Mouse (Mus musculus) Patski (cell line): ENCODE measurements around the gene Rab11fip5. TPM values are rescaled to one million over a fixed set of nuclear protein-coding genes. Genes with fewer than 3 reads are reported as not detected.

Experiments used
- ATAC-seq: fragments of 100-300 bp; one replicate; pipeline ENCODE4 v1.8.0; 2021
- CTCF ChIA-PET: fragments of 350-600 bp; sonication (Branson Sonifier 250); formaldehyde crosslinking; loops from one replicate; lab custom pipeline; 2022; ENCODE audit warnings: inconsistent platforms; lab: Charles Lee
- POLR2A ChIA-PET: fragments of 350-600 bp; sonication (Branson Sonifier 250); formaldehyde crosslinking; loops from one replicate; lab custom pipeline; 2022; ENCODE audit warnings: antibody characterized with exemption, inconsistent platforms; lab: Charles Lee
- DNase-seq: peaks from one replicate; pipeline ENCODE4 v3.0.0-alpha.2; 2011; ENCODE audit warnings: low read depth, low spot score
- H3K27me3 ChIP-seq: fragments of 371-371 bp; one replicate; pipeline ENCODE4 v1.5.1; 2021
- CTCF ChIP-seq: fragments of 100-300 bp; IDR thresholded peaks from one replicate; pipeline ENCODE4 v1.5.1; 2021
- in situ Hi-C: fragments of 300-500 bp; cut with MboI; formaldehyde crosslinking; loops from 3 replicates; pipeline ENCODE4 v1.11.1; 2018; ENCODE audit warnings: low pct_unique_long_range_greater_than_20kb, mixed read lengths
- polyA plus RNA-seq: library from polyadenylated mRNA; unstranded; gene quantifications from one replicate; pipeline ENCODE4 v1.2.3, GENCODE M21; 2021

Gene Rab11fip5
- polyA plus RNA-seq, 1 experiment from 2014 or later = 151 TPM

DNA sequence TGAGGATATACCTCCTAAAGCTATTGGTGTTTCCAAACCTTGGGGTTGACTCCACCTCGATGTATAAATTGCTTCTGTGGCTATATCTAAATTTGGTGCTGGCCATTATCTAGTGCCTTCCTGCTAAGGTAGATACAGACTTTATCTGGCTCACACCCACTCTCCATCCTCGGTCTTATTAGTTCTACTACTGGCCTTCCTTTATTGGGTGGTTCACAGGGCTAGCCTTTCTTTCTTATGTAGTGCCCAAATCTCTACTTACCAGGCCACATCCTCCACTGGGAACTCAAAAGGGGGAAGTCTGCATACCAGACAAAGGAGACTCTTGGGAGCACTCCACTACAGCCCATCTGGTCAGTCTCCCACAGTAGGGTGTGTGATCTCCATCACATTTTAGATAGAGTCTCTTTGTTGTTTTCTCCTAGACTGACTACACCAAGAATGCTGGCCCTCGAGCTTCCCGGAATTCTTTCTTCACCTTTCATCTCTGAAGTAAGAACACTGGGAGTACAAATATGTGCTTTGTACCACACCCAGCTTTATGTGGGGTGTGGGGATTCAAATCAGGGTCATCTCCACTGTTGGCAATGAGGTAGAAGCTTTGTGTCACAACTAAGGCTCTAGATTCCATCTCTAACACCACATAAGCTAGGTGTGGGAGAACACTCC lies 2.8 kb upstream of the Rab11fip5 start:
- DNase-seq (no peak), ATAC-seq (no peak)
- H3K27me3 ChIP-seq = no peaks in the 10 kb centered on the region
- in situ Hi-C loops = no loop called here
- ChIA-PET CTCF (interaction anchor here (14.7 kb wide), 1 partner anchor 31 kb away, joined by 106 read pairs; no protein-coding TSS in a partner anchor), POLR2A (interaction anchor here (1.8 kb wide), 1 partner anchor 10 kb away, joined by 4 read pairs; no protein-coding TSS in a partner anchor)
- no peak for TF ChIP-seq CTCF

DNA sequence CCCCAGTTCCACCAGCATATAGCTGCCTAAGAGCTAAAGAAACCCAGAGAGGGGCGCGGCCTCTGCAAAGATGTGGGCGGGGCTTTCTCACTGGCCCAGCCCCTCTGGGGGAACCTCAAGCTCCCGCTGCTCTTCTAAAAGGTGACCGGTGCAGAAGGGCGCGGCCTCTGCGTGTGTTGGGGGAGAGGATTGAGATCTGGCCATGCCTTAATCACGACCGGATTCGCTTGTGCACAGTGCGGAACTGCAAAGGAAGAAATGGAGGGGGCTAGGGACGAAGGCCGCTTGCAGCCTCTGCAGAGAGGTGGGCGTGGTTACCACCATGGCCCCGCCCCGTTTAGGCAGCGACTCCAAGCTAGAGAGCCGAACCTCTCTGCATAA lies 290 bp upstream of the Rab11fip5 start:
- no peak for TF ChIP-seq CTCF
- DNase-seq (no peak), ATAC-seq (peak; percentile 90)
- in situ Hi-C loops = no loop called here
- no peaks in the 10 kb centered on the region for H3K27me3 ChIP-seq
- POLR2A ChIA-PET = interaction anchor here (0.9 to 2.6 kb wide), 3 partner anchors 9 to 27 kb away, joined by 3 to 22 read pairs (median 6); no protein-coding TSS in a partner anchor
- CTCF ChIA-PET = interaction anchor here (14.7 kb wide), 1 partner anchor 29 kb away, joined by 106 read pairs; no protein-coding TSS in a partner anchor

DNA sequence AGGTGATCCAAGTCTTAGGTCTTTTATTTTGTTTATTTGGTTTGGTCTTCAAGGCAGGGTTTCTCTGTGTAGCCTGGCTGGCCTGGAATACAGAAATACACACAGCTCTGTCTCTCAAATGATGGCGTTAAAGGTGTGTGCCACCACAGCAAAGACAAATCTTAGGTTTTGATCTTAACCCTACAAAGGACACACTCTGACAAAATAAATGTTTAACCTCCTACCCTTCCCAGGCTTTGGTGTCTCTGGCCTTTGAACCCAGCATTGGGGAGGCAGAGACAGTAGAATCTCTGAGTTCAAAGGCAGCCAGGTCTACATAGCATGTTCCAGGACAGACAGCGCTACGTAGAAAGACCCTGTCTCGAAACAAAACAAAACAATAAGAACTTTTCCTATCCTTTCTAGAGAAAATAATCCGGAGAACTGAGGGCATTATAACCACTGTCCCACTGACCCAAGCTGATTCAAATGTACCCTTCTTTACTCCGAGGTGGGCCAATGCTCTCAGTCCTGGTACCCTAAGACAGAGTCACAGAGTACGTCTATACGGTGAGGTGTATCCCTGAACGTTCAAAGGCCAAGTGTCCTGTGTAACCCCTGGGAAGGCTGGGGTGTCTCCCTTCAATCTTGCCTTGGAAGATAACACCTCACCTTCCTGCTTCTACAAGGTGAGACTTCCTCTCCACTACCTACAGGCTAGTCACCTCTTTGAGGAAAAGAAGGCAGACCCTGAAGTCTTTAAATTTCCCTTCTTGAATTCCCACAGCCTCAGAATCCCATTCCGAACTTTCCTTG lies 1.2 kb downstream of the Rab11fip5 start:
- ChIA-PET POLR2A (no interaction called here), CTCF (interaction anchor here (14.7 kb wide), 1 partner anchor 28 kb away, joined by 106 read pairs; no protein-coding TSS in a partner anchor)
- in situ Hi-C loops = no loop called here
- H3K27me3 ChIP-seq = no peaks in the 10 kb centered on the region
- TF ChIP-seq CTCF = no peak
- ATAC-seq (no peak), DNase-seq (no peak)

DNA sequence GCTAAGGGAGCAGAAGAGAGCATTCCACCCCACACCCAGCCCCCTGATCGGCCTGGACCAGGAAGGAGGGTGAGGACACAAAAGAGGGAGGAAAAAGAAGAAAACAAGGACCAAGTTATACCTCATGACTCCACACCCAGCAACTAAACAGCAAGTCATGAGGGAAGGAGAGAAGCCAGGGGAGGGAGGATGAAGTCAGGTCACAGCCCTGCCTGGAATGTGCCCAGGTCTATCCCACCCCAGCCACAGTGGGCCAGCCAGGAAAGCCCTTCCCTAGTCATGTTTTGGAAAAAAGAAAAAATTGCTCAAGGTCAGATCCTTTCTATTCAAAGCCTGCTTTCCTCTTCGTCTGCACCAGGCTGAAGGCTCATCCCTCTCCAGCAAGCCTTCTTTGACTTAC lies 1.9 kb downstream of the Rab11fip5 start:
- in situ Hi-C loops = no loop called here
- no peak for DNase-seq
- no peak for TF ChIP-seq CTCF
- H3K27me3 ChIP-seq = no peaks in the 10 kb centered on the region
- no peak for ATAC-seq
- POLR2A ChIA-PET = interaction anchor here (1.8 kb wide), 1 partner anchor 12 kb away, joined by 5 read pairs; no protein-coding TSS in a partner anchor
- CTCF ChIA-PET = no interaction called here

DNA sequence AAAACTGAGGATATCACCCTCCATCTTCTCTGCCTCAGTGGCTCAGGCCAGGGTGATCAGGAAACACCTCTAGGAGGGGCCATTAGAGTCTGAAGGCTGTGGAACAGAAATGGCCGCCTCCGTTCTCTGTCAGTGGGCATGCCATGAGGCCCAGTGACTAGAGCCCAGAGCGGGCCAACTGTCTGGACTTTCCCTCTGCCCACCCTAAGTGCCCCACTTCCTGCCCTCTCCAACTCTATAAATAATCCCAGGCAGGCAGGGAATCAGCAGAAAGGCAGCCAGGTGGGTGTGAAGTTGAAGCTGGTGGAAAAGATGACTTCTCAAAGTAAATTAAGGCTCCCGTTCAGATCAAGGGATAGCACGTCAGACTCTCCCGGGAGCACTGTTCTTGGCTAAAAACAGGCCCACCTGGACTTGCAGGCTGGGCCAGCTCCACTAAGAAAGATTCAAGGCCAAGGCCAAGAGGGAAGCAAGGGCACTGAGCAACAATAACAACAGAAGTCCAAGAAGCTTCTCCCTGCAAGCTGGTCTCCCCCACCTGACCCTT lies 2.5 kb downstream of the Rab11fip5 start:
- TF ChIP-seq CTCF = no peak
- ATAC-seq = no peak
- DNase-seq = no peak
- no peaks in the 10 kb centered on the region for H3K27me3 ChIP-seq
- POLR2A ChIA-PET = interaction anchor here (1.8 kb wide), 1 partner anchor 12 kb away, joined by 5 read pairs; no protein-coding TSS in a partner anchor
- CTCF ChIA-PET = no interaction called here
- in situ Hi-C loops = no loop called here

DNA sequence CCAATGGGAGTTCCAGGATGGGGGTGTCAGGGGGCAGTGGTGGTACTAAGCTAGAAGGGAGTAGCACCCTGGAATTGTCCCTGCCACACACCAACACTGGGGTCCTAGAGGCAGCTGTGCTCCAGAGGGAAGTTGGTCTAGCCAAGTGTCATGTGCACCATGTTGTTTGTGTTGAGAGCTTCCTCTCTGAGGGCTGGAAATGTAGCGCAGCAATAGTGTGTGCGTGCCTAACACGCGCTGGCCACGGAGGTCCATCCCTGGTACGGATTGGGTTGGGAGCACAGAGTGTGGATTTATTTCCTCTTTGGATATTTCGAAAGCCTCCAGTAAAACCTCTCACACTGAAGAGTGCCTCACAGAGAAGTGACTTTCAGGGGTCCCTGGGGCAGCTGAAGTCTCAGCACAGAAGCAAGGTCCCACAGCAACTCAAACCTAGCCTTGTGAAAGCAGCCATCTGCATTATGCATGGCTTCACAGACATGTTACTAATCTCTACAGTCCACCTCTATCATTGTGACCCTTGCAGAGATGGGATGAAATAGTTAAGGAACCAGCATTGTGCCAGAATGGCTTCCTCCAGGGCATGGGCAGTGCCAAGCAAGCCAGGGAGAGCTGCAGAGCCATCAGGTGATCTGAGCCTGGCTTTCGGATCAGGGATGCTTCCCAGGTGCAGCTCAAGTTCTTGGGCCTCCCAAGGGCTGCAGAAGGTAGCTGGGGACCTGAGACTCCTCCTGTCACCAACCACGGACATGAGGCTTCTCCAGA lies 3.6 kb downstream of the Rab11fip5 start:
- H3K27me3 ChIP-seq = no peaks in the 10 kb centered on the region
- no peak for TF ChIP-seq CTCF
- ChIA-PET CTCF (interaction anchor here (3.5 kb wide), 1 partner anchor 24 kb away, joined by 8 read pairs; no protein-coding TSS in a partner anchor), POLR2A (interaction anchor here (1.8 kb wide), 1 partner anchor 11 kb away, joined by 5 read pairs; no protein-coding TSS in a partner anchor)
- in situ Hi-C loops = no loop called here
- no peak for ATAC-seq
- DNase-seq = no peak

DNA sequence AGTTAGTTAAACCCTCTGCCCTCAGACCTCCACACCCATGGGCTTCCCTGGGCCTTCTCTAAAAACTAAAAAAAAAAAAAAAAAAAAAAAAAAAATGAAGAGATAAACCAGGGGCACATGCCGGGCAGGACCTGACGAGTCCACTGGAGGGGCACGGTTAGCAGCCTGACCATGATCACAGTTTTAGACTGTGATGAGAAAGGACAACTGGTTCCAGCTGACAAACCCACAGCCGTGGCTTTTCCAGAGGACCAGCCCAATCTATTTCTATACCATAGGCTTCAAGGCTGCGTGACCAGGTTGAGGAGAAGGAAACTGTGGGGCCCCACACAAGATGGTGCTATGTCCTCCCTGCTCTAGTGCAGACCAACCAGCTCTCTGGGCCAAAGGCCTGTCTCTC lies 4.4 kb downstream of the Rab11fip5 start:
- DNase-seq (no peak), ATAC-seq (no peak)
- CTCF ChIA-PET = interaction anchor here (3.5 kb wide), 1 partner anchor 24 kb away, joined by 8 read pairs; no protein-coding TSS in a partner anchor
- POLR2A ChIA-PET = no interaction called here
- in situ Hi-C loops = no loop called here
- no peak for TF ChIP-seq CTCF
- H3K27me3 ChIP-seq = no peaks in the 10 kb centered on the region

DNA sequence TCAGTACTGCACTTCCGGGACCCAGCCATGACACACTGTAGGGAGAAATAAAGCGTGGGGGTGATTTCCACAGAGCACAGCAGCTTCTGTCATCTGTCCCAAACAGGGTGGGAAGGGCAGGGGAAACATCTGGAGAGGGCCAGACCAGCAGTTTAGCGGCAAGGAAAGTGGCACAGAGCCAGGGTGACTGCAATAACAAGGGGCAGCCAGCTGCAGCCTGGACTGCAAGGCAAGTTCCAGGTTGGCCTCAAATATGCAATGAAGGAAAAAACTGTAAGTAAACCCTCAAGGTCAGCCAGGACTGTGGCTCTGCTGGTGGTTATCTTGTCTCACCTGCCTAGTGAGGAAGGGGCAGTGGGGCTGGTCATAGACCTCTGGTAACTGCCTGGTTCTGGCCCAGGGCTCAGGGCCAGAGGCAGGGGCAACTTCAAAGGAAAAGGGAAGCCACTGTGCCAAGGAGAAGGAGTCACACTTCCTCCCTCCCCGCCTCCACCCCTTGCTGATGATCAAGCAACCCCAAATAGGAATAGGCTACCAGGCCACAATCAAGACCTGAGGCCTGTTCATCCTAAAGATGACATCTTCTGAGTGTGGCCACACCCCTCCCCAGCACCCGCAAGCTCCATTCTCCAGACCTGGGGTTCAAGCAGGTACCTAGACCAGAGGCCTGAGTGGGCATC lies 5.1 kb downstream of the Rab11fip5 start:
- POLR2A ChIA-PET = interaction anchor here (0.9 to 2.0 kb wide), 2 partner anchors 10 to 20 kb away, joined by 4 to 7 read pairs; no protein-coding TSS in a partner anchor
- ATAC-seq (no peak), DNase-seq (no peak)
- in situ Hi-C loops = no loop called here
- CTCF ChIA-PET = interaction anchor here (3.5 kb wide), 1 partner anchor 23 kb away, joined by 8 read pairs; no protein-coding TSS in a partner anchor
- no peaks in the 10 kb centered on the region for H3K27me3 ChIP-seq
- TF ChIP-seq CTCF = no peak

DNA sequence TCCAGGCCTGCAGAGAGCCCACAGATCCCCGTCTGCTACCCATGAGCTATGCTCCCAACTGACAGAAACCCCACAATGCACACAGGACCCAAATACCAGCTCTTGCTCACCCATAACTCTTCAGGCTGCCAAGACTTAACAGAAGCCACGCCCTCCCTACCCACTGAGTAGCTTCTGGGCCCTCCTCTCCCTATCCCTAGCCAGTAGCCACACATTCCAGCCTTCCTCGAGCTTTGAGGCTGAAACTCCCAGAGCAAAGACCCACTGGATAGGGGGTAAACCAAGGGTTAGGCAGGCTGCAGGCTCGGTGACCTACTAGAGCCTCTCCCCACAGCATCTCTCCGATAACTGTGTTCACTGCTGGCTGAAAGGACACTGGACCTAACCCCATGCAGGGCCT lies 5.7 kb downstream of the Rab11fip5 start:
- no peaks in the 10 kb centered on the region for H3K27me3 ChIP-seq
- no peak for TF ChIP-seq CTCF
- ChIA-PET POLR2A (interaction anchor here (0.9 to 2.0 kb wide), 2 partner anchors 10 to 20 kb away, joined by 4 to 7 read pairs; no protein-coding TSS in a partner anchor), CTCF (interaction anchor here (1.1 to 3.5 kb wide), 2 partner anchors 17 to 22 kb away, joined by 4 to 8 read pairs; no protein-coding TSS in a partner anchor)
- ATAC-seq (no peak), DNase-seq (no peak)
- in situ Hi-C loops = no loop called here
